Mouse (Mus musculus) MEL (cell line): ENCODE measurements around the gene Slc25a21. TPM values are rescaled to one million over a fixed set of nuclear protein-coding genes. Genes with fewer than 3 reads are reported as not detected.

Source experiments
- DNase-seq: peaks from one replicate; pipeline ENCODE4 v3.0.0; 2011; ENCODE audit warnings: low read depth, low spot score
- H3K27ac ChIP-seq: 2 replicates; pipeline ENCODE4 v1.5.1; 2012; ENCODE audit warnings: low read depth, mild to moderate bottlenecking, control low read depth, low read length, moderate library complexity; ENCODE audit not compliant: control insufficient read depth
- H3K27me3 ChIP-seq, 2 experiments: fragments of 150-350 bp in 1 of 2; sonication (generic) in 1 of 2; 2 replicates each; pipeline ENCODE4 v1.6.1; 2012; ENCODE audit warnings: low read length in 2 of 2, mild to moderate bottlenecking in 2 of 2, improper control_type of control experiment in 1 of 2, moderate library complexity in 1 of 2; ENCODE audit not compliant: insufficient read depth in 2 of 2, control insufficient read depth in 1 of 2
- H3K36me3 ChIP-seq, 2 experiments: 2 replicates each; pipeline ENCODE4 v1.6.1; 2012 to 2014; ENCODE audit warnings: low read length in 2 of 2, improper control_type of control experiment in 1 of 2, inconsistent platforms in 1 of 2, mild to moderate bottlenecking in 1 of 2; ENCODE audit not compliant: insufficient read depth in 2 of 2, control insufficient read depth in 1 of 2
- H3K4me1 ChIP-seq, 2 experiments: fragments of 150-350 bp in 1 of 2; sonication (generic) in 1 of 2; 2 replicates each; pipeline ENCODE4 v1.6.1; 2012; ENCODE audit warnings: low read length in 2 of 2, improper control_type of control experiment in 1 of 2, mild to moderate bottlenecking in 1 of 2; ENCODE audit not compliant: insufficient read depth in 2 of 2, control insufficient read depth in 1 of 2
- H3K4me3 ChIP-seq, 2 experiments: fragments of 150-350 bp in 1 of 2; sonication (generic) in 1 of 2; 2 replicates each; pipeline ENCODE4 v1.5.1; 2012; ENCODE audit warnings: low read depth in 2 of 2, low read length in 2 of 2, mild to moderate bottlenecking in 2 of 2, moderate library complexity in 2 of 2, control low read depth in 1 of 2, improper control_type of control experiment in 1 of 2; ENCODE audit not compliant: control insufficient read depth in 1 of 2, insufficient read depth in 1 of 2
- H3K79me2 ChIP-seq: 2 replicates; pipeline ENCODE4 v1.6.1; 2012; ENCODE audit warnings: mild to moderate bottlenecking, low read length, moderate library complexity; ENCODE audit not compliant: control insufficient read depth, poor library complexity, insufficient read depth
- H3K9ac ChIP-seq: 2 replicates; pipeline ENCODE4 v1.6.1; 2012; ENCODE audit warnings: low read depth, mild to moderate bottlenecking, control low read depth, low read length, moderate library complexity; ENCODE audit not compliant: control insufficient read depth, poor library complexity, severe bottlenecking
- H3K9me3 ChIP-seq: fragments of 150-350 bp; sonication (generic); replicated peaks from 2 replicates; pipeline ENCODE4 v1.6.1; 2012; ENCODE audit warnings: mild to moderate bottlenecking, low read length, improper control_type of control experiment, moderate library complexity; ENCODE audit not compliant: insufficient read depth
- BHLHE40 ChIP-seq: IDR thresholded peaks from 2 replicates; pipeline ENCODE4 v1.6.1; 2012; ENCODE audit warnings: low read depth, mild to moderate bottlenecking, inconsistent platforms, low read length, improper control_type of control experiment, borderline replicate concordance
- CHD1 ChIP-seq: IDR thresholded peaks from 2 replicates; pipeline ENCODE4 v1.6.1; 2012; ENCODE audit warnings: low read depth, mild to moderate bottlenecking, inconsistent platforms, low read length, improper control_type of control experiment
- CHD2 ChIP-seq: IDR thresholded peaks from 2 replicates; pipeline ENCODE4 v1.6.1; 2011; ENCODE audit warnings: low read length, improper control_type of control experiment
- CTCF ChIP-seq, 3 experiments: IDR thresholded peaks in 2 of 3; conservative IDR thresholded peaks in 1 of 3; 2 replicates each; pipeline ENCODE4 v1.5.1; 2011 to 2012; ENCODE audit warnings: low read length in 3 of 3, low read depth in 2 of 3, mild to moderate bottlenecking in 2 of 3, improper control_type of control experiment in 1 of 3, inconsistent platforms in 1 of 3, mixed read lengths in 1 of 3, moderate library complexity in 1 of 3; ENCODE audit not compliant: control insufficient read depth in 1 of 3, insufficient read depth in 1 of 3, poor library complexity in 1 of 3, severe bottlenecking in 1 of 3
- ELF1 ChIP-seq: IDR thresholded peaks from 2 replicates; pipeline ENCODE4 v1.6.1; 2014; ENCODE audit warnings: low read depth, mild to moderate bottlenecking, inconsistent platforms, low read length, improper control_type of control experiment, moderate library complexity
- EP300 ChIP-seq, 2 experiments: IDR thresholded peaks; 2 replicates each; pipeline ENCODE4 v1.6.1; 2011; ENCODE audit warnings: improper control_type of control experiment in 2 of 2, low read length in 2 of 2, low read depth in 1 of 2, mild to moderate bottlenecking in 1 of 2
- ETS1 ChIP-seq: IDR thresholded peaks from 2 replicates; pipeline ENCODE4 v1.6.1; 2012; ENCODE audit warnings: low read depth, mild to moderate bottlenecking, inconsistent platforms, low read length, improper control_type of control experiment, moderate library complexity
- JUND ChIP-seq: IDR thresholded peaks from 2 replicates; pipeline ENCODE4 v1.6.1; 2011; ENCODE audit warnings: low read depth, mild to moderate bottlenecking, improper control_type of control experiment, low read length
- KAT2A ChIP-seq: conservative IDR thresholded peaks from 2 replicates; pipeline ENCODE4 v1.6.1; 2012; ENCODE audit warnings: low read depth, low read length, improper control_type of control experiment, inconsistent platforms
- MAZ ChIP-seq: IDR thresholded peaks from 2 replicates; pipeline ENCODE4 v1.6.1; 2012; ENCODE audit warnings: low read depth, mild to moderate bottlenecking, inconsistent platforms, low read length, improper control_type of control experiment
- MEF2A ChIP-seq: IDR thresholded peaks from 2 replicates; pipeline ENCODE4 v1.6.1; 2014; ENCODE audit warnings: low read depth, mild to moderate bottlenecking, inconsistent platforms, low read length, improper control_type of control experiment; ENCODE audit not compliant: poor library complexity, insufficient replicate concordance, severe bottlenecking; ENCODE audit errors: extremely low read depth
- MXI1 ChIP-seq: IDR thresholded peaks from 2 replicates; pipeline ENCODE4 v1.6.1; 2011; ENCODE audit warnings: mild to moderate bottlenecking, low read depth, low read length, improper control_type of control experiment
- MYC ChIP-seq: IDR thresholded peaks from 2 replicates; pipeline ENCODE4 v1.6.1; 2011; ENCODE audit warnings: low read depth, mild to moderate bottlenecking, low read length, improper control_type of control experiment, moderate library complexity
- NELFE ChIP-seq: IDR thresholded peaks from 2 replicates; pipeline ENCODE4 v1.6.1; 2011; ENCODE audit warnings: low read depth, low read length, improper control_type of control experiment
- NRF1 ChIP-seq: IDR thresholded peaks from 2 replicates; pipeline ENCODE4 v1.6.1; 2014; ENCODE audit warnings: low read depth, mild to moderate bottlenecking, inconsistent platforms, low read length, improper control_type of control experiment, moderate library complexity; ENCODE audit not compliant: poor library complexity, insufficient read depth, severe bottlenecking
- POLR2A ChIP-seq, 2 experiments: IDR thresholded peaks; 2 replicates each; pipeline ENCODE4 v1.6.1; 2011 to 2012; ENCODE audit warnings: low read length in 2 of 2, mild to moderate bottlenecking in 2 of 2, control low read depth in 1 of 2, improper control_type of control experiment in 1 of 2, low read depth in 1 of 2, moderate library complexity in 1 of 2; ENCODE audit not compliant: control insufficient read depth in 1 of 2, insufficient read depth in 1 of 2, poor library complexity in 1 of 2
- POLR2AphosphoS2 ChIP-seq: IDR thresholded peaks from 2 replicates; pipeline ENCODE4 v1.6.1; 2011; ENCODE audit warnings: low read length, improper control_type of control experiment
- POLR2AphosphoS5 ChIP-seq: IDR thresholded peaks from 2 replicates; pipeline ENCODE4 v1.6.1; 2012; ENCODE audit warnings: low read depth, borderline replicate concordance, mild to moderate bottlenecking, inconsistent platforms, low read length, moderate library complexity, mixed read lengths
- RAD21 ChIP-seq: IDR thresholded peaks from 2 replicates; pipeline ENCODE4 v1.6.1; 2011; ENCODE audit warnings: mild to moderate bottlenecking, low read depth, low read length, improper control_type of control experiment
- SIN3A ChIP-seq: IDR thresholded peaks from 2 replicates; pipeline ENCODE4 v1.6.1; 2012; ENCODE audit warnings: low read length, improper control_type of control experiment, inconsistent platforms
- SMC3 ChIP-seq: IDR thresholded peaks from 2 replicates; pipeline ENCODE4 v1.6.1; 2011; ENCODE audit warnings: low read depth, low read length, improper control_type of control experiment
- TAL1 ChIP-seq: IDR thresholded peaks from 2 replicates; pipeline ENCODE4 v1.6.1; 2012; ENCODE audit warnings: mild to moderate bottlenecking, inconsistent platforms, low read length, moderate library complexity, mixed read lengths
- UBTF ChIP-seq: IDR thresholded peaks from 2 replicates; pipeline ENCODE4 v1.6.1; 2012; ENCODE audit warnings: low read depth, mild to moderate bottlenecking, inconsistent platforms, low read length, improper control_type of control experiment, moderate library complexity, borderline replicate concordance; ENCODE audit not compliant: insufficient read depth
- USF1 ChIP-seq: IDR thresholded peaks from 2 replicates; pipeline ENCODE4 v1.6.1; 2014; ENCODE audit warnings: low read depth, mild to moderate bottlenecking, inconsistent platforms, low read length, improper control_type of control experiment, moderate library complexity
- USF2 ChIP-seq, 2 experiments: IDR thresholded peaks; 2 replicates each; pipeline ENCODE4 v1.6.1; 2011 to 2012; ENCODE audit warnings: improper control_type of control experiment in 2 of 2, low read length in 2 of 2, borderline replicate concordance in 1 of 2, inconsistent platforms in 1 of 2, low read depth in 1 of 2, mild to moderate bottlenecking in 1 of 2; ENCODE audit not compliant: insufficient read depth in 1 of 2
- ZC3H11A ChIP-seq: IDR thresholded peaks from 2 replicates; pipeline ENCODE4 v1.6.1; 2012; ENCODE audit warnings: low read depth, mild to moderate bottlenecking, inconsistent platforms, low read length, improper control_type of control experiment
- ZKSCAN1 ChIP-seq: IDR thresholded peaks from 2 replicates; pipeline ENCODE4 v1.6.1; 2012; ENCODE audit warnings: low read depth, mild to moderate bottlenecking, inconsistent platforms, low read length, improper control_type of control experiment, moderate library complexity
- ZMIZ1 ChIP-seq: IDR thresholded peaks from 2 replicates; pipeline ENCODE4 v1.6.1; 2012; ENCODE audit warnings: low read depth, mild to moderate bottlenecking, inconsistent platforms, low read length, improper control_type of control experiment, moderate library complexity
- ZNF384 ChIP-seq: IDR thresholded peaks from 2 replicates; pipeline ENCODE4 v1.6.1; 2012; ENCODE audit warnings: low read depth, mild to moderate bottlenecking, inconsistent platforms, low read length, improper control_type of control experiment
- polyA plus RNA-seq, 2 experiments: library from polyadenylated mRNA; stranded (reverse) in 1 of 2; unstranded in 1 of 2; fragments of >175 nt in 1 of 2; fragments of >200 nt in 1 of 2; gene quantifications; 2 replicates each; pipeline versions ENCODE4 v1.2.1 to v1.2.4; 2012; ENCODE audit warnings: low replicate concordance in 2 of 2, low read depth in 1 of 2; ENCODE audit not compliant: insufficient read length in 2 of 2, insufficient read depth in 1 of 2, missing spikeins in 1 of 2
- total RNA-seq: library from RNA; depleted of rRNA; stranded (reverse); fragments of 300-350 nt; gene quantifications from 2 replicates; pipeline ENCODE4 v1.2.3, GENCODE M21; 2012

Slc25a21 gene
- total and polyA plus RNA-seq, 3 experiments: 14.7 to 18.3 TPM; not detected in 1

GRCm38 (mm10) chr12:56829945-56830344, 367.3 kb downstream of the Slc25a21 start:
- DNase-seq: no peak
- H3K36me3 ChIP-seq: no peaks in the 10 kb centered on the region
- TF ChIP-seq POLR2AphosphoS2 (no peak), ZMIZ1 (no peak), EP300 (IDR thresholded peaks at IDR 0.05; ENCODE audit: low read depth in 1 of 2, low read length in 2 of 2) (no peak), RAD21 (no peak), NELFE (no peak), NRF1 (no peak), ZKSCAN1 (no peak), ETS1 (no peak), MEF2A (no peak), ZC3H11A (no peak), CHD2 (no peak), ELF1 (no peak), MYC (no peak), USF1 (no peak), CTCF (IDR thresholded peaks at IDR 0.05 in 2 of 3, conservative IDR thresholded peaks at IDR 0.05 in 1 of 3; ENCODE audit: control insufficient read depth in 1 of 3, insufficient read depth in 1 of 3, low read depth in 2 of 3, low read length in 3 of 3, poor library complexity in 1 of 3, severe bottlenecking in 1 of 3) (no peak), TAL1 (no peak), ZNF384 (no peak), POLR2AphosphoS5 (no peak), KAT2A (no peak)
- TF ChIP-seq, all 39 proteins: peak for 0
- H3K4me1 ChIP-seq: no peaks in the 10 kb centered on the region
- H3K4me3 ChIP-seq: no peak overlapping the region
- H3K9me3 ChIP-seq: no peaks in the 10 kb centered on the region
- H3K27me3 ChIP-seq: no peaks in the 10 kb centered on the region
- no peaks in the 10 kb centered on the region for H3K79me2 ChIP-seq
- H3K27ac ChIP-seq: no peak overlapping the region
- no peak overlapping the region for H3K9ac ChIP-seq

GRCm38 (mm10) chr12:56829455-56829883, 367.8 kb downstream of the Slc25a21 start:
- H3K4me1 ChIP-seq: no peaks in the 10 kb centered on the region
- no peaks in the 10 kb centered on the region for H3K27me3 ChIP-seq
- DNase-seq: no peak
- H3K4me3 ChIP-seq: no peak overlapping the region
- no peak overlapping the region for H3K9ac ChIP-seq
- H3K36me3 ChIP-seq: no peaks in the 10 kb centered on the region
- H3K79me2 ChIP-seq: no peaks in the 10 kb centered on the region
- no peak for TF ChIP-seq UBTF
- TF ChIP-seq CHD1: no peak
- no peak for TF ChIP-seq RAD21
- no peak for TF ChIP-seq NELFE
- no peak for TF ChIP-seq JUND
- TF ChIP-seq SIN3A: no peak
- no peak for TF ChIP-seq TAL1
- no peak for TF ChIP-seq ZNF384
- no peak for TF ChIP-seq BHLHE40
- TF ChIP-seq MXI1: no peak
- TF ChIP-seq USF1: no peak
- no peak for TF ChIP-seq MAZ
- no peak for TF ChIP-seq KAT2A
- no peak for TF ChIP-seq USF2 (IDR thresholded peaks at IDR 0.05; ENCODE audit: borderline replicate concordance in 1 of 2, insufficient read depth in 1 of 2, low read depth in 1 of 2, low read length in 2 of 2)
- TF ChIP-seq POLR2A (IDR thresholded peaks at IDR 0.05; ENCODE audit: control insufficient read depth in 1 of 2, insufficient read depth in 1 of 2, low read depth in 1 of 2, low read length in 2 of 2, poor library complexity in 1 of 2): no peak
- TF ChIP-seq EP300 (IDR thresholded peaks at IDR 0.05; ENCODE audit: low read depth in 1 of 2, low read length in 2 of 2): no peak
- TF ChIP-seq ETS1: no peak
- TF ChIP-seq SMC3: no peak
- TF ChIP-seq ZKSCAN1: no peak
- H3K9me3 ChIP-seq: no peaks in the 10 kb centered on the region
- H3K27ac ChIP-seq: no peak overlapping the region
